Mouse (Mus musculus) brown adipose tissue, adult 24 weeks (tissue): ENCODE results near the gene Cldn22. TPM values are rescaled to one million over a fixed set of nuclear protein-coding genes. Genes with fewer than 3 reads are reported as not detected.

Experiments
- H3K27ac ChIP-seq: fragments of 200-500 bp; replicated peaks from 2 replicates; pipeline ENCODE4 v1.5.1; 2012; ENCODE audit warnings: low read depth, mild to moderate bottlenecking, low read length
- H3K4me1 ChIP-seq: fragments of 200-500 bp; 2 replicates; pipeline ENCODE4 v1.6.1; 2012; ENCODE audit warnings: low read length, mixed read lengths; ENCODE audit not compliant: control insufficient read depth, insufficient read depth, insufficient read length
- H3K4me3 ChIP-seq: fragments of 200-500 bp; 2 replicates; pipeline ENCODE4 v1.5.1; 2012; ENCODE audit warnings: low read depth, mild to moderate bottlenecking, low read length, moderate library complexity; ENCODE audit not compliant: insufficient read depth
- polyA plus RNA-seq: library from polyadenylated mRNA; stranded (reverse); fragments of >200 nt; gene quantifications from 2 replicates; pipeline ENCODE4 v1.2.4, GENCODE M21; 2012; ENCODE audit not compliant: missing spikeins, insufficient read depth, insufficient read length

Gene Cldn22
- 3.5 and 3.8 TPM in 2 replicates for polyA plus RNA-seq

DNA sequence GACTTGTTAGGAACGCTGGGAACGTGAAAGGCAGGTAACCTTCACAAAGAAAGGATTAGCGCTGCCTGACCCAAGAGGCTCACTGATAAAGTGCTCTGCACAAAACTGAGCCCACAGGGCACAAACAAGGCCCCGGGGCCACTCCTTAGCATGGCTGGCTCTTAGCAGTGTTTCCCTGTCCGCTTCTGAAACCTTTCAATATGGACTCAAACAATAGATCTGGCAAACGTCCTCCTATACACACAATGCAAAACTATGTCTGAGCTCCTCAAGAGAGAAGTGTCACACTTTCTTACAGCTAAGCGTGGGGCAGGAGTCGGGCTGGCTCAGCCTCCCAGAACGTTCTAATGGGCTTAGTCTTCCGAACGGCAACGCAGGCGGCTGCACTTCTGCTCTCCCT is at the start of gene Cldn22:
Gene Cldn22 (plus strand): TSS at position 301 of the 400 bp plus-strand sequence.
- Histone ChIP-seq H3K27ac (no peak within 1 kb of the TSS), H3K4me3 (no peak within 1 kb of the TSS), H3K4me1 (no peaks in the 10 kb centered on the region)

DNA sequence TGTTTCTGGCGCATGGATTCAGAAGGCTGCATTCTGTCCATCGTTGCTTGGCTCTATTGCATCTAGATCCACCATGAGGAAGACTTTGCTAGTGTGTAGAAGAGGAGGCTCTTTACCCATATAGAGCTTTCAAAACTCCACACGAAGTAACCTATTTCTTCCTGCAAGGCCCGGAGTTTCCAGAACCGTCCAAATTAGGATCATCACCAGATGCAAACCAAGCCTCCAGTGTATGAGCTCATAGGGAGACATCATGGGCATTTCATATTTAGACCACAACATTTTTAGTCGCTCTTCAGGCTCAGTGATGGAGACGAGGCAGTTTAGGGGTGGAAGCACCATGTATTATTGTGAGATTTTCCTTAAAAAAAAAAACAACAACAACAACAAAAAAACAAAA is 46.9 kb upstream of the Cldn22 start:
- H3K4me1 ChIP-seq = no peaks in the 10 kb centered on the region
- H3K27ac ChIP-seq = no peak overlapping the region
- no peak overlapping the region for H3K4me3 ChIP-seq

DNA sequence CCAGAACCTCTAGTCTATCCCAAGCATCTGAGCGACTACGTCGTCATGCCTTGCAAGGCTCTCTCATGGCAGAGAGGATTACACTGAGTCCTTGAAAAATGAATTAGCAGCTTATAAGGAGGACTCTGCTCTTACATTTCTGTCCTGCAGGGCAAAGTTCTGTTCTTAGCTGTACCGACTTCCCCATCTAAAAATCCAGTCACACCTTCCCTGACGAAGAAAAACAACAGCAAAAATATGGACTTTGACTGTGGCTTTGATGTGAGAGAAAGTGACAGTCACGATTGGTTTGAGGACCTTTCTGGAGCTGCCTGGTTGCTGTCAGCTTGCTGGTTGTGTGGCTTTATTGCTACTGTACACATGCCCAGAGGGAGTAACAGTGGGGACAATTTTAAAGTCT is 44.7 kb upstream of the Cldn22 start:
- no peak overlapping the region for H3K4me3 ChIP-seq
- H3K4me1 ChIP-seq = no peaks in the 10 kb centered on the region; the same call in 1 of the 2 replicates
- no peak overlapping the region for H3K27ac ChIP-seq

DNA sequence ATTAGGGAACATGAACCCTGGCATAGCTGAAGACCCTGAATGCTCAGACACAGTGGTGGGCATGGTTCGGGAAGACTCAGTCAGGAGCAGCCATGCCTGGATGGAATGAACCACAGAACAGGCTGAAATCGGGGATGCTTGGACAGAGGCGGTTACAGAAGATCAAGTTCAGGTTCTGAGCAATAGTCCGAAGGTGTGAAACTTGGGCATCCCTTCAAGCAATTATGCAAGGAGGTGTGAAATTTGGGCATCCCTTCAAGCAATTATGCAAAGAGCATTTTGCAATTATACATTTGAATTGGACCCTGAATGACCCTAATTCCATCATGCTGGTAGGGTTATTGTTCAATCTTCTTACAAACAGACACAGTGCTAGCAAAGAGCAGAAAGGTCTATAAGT is 42.4 kb upstream of the Cldn22 start:
- H3K4me3 ChIP-seq = no peak overlapping the region
- no peaks in the 10 kb centered on the region; the same call in 1 of the 2 replicates for H3K4me1 ChIP-seq
- H3K27ac ChIP-seq = no peak overlapping the region

DNA sequence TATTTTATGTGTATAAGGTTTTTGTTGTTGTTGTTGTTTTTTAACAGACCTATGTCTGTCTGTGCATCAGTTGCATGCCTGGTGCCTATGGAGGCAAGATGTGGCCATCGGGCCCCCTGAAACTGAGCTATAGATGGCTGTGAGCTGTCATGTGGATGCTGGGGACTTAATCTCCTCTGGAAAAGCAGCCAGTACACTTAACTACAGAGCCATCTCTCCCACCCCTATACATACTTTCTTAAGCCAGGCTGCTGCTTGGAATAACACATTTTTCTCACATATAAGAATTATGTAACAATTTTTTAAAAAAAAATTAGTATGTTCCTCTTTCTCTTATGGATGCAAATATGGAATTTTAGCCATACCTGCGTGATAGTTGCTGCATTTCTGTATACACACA is 40.7 kb upstream of the Cldn22 start:
- no peak overlapping the region; the same call in 1 of the 2 replicates for H3K27ac ChIP-seq
- H3K4me3 ChIP-seq = no peak overlapping the region
- no peaks in the 10 kb centered on the region; the same call in 1 of the 2 replicates for H3K4me1 ChIP-seq

DNA sequence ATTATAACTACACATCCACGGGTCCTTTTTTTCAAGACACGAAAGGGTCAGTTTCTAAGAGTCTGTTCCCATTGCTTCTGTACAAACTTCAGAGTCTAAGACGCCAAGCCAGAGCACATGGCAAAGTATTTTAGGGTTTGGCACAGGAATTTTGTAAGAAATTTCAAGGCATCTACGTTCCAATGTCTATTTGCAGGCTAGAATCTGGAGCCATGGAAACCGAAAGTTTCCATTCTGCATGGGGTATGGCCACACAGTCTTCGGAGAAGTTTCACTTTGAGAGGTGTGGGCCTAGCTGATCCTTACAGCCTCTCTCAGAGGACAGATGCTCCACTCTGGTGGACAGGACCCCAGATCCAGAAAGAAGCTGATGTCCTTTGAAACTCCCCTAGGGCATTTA is 40.3 kb upstream of the Cldn22 start:
- H3K4me1 ChIP-seq = no peaks in the 10 kb centered on the region; the same call in 1 of the 2 replicates
- peak overlapping the region; percentile 27; the same call in 1 of the 2 replicates for H3K27ac ChIP-seq
- no peak overlapping the region for H3K4me3 ChIP-seq

DNA sequence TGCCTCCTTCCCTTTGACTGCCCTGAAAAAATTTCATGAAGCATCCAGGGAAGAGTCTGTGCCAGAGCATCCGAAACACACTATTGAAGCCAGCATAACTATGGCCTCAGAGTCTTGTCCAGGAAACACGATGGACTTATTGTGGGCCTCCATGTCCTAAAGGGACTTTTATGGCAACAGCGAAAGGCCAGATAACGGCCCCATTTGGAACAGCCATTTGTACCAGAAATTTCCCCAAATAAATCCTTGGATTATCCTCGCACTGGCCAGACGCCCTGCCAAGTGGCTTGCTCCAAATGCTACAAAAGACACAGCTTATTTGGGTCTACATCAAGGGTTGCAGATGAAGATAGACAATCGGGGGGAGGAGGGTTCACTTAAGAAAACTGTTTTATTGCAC is 39.8 kb upstream of the Cldn22 start:
- H3K4me3 ChIP-seq = no peak overlapping the region
- H3K27ac ChIP-seq = peak overlapping the region; percentile 27
- no peaks in the 10 kb centered on the region; the same call in 1 of the 2 replicates for H3K4me1 ChIP-seq

DNA sequence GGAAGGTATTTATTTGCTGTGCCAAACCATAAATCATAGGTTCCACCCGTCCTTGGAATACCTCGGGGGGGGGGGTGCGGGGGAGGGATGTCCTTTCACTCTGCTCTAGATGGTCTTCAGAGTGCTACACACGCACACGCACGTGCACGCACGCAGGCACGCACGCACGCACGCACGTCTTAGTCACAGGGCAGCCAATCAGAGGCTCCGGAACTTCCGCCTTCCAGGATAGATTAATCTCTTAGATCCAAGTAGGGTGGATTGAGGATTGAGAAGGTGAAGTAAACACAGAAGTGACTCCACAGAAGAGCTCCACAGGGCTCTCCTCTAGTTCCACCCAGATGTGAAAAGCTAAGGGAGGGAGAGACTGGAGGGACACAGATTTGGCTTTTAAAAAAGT is 38.0 kb upstream of the Cldn22 start:
- no peaks in the 10 kb centered on the region; the same call in 1 of the 2 replicates for H3K4me1 ChIP-seq
- H3K4me3 ChIP-seq = no peak overlapping the region
- no peak overlapping the region for H3K27ac ChIP-seq

DNA sequence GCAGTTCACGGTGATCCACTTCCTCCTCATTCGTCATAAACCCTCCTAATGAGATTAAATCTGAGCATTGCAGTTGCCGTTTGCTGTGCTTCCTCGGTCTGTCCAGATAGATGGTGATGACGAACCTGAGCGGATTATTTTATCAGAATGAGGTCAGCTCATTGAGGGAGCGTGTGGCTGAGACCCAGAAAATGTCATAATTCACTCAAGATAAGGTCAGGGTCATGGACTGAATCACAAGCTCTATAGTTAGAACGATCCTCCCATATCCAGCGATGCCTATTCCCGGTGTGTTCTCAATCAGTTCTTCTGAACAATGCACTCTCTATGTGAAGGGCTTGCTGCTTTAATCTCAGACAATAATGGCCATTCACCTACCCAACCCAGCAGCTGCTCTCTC is 36.6 kb upstream of the Cldn22 start:
- no peak overlapping the region for H3K4me3 ChIP-seq
- no peaks in the 10 kb centered on the region; the same call in 1 of the 2 replicates for H3K4me1 ChIP-seq
- no peak overlapping the region for H3K27ac ChIP-seq

DNA sequence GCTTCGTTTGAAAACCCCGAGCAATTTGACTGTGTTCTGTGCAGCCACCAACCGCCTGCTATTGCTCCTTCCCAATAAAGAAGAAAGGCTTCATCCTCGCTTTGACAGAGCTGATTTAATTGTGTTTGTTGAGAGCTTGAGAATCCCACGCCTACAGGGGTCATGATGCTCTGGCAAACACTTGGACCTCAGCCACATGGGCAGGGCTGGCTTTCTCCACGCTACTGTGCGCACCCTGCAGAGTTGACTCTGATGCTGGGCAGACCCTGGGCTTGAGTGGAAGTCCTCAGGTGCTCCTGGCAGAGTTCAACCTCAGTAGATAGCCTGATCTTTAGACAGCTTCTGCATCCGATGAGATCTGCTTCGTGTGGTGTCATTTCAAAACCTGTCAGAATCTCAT is 32.3 kb upstream of the Cldn22 start:
- no peak overlapping the region for H3K27ac ChIP-seq
- no peaks in the 10 kb centered on the region for H3K4me1 ChIP-seq
- no peak overlapping the region for H3K4me3 ChIP-seq

DNA sequence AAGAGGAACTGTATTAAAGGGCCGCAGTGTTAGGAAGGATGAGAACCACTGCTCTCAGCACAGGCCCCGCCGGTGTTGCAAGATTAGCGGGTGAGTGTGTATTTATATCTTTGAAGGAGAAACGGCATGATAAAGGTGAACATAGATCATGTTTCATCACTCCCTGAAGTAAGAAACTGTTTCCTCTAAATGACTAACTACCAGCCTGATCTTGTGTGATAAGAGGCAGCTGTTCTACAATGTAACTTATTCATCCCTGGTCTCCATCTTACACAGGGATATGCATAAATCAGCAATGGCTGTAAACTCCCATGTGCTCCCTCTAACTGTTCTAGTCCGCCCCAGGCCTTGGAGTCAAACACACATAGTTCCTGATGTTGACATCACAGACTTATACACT is 24.8 kb upstream of the Cldn22 start:
- Histone ChIP-seq H3K4me1 (no peaks in the 10 kb centered on the region), H3K4me3 (no peak overlapping the region), H3K27ac (no peak overlapping the region)

DNA sequence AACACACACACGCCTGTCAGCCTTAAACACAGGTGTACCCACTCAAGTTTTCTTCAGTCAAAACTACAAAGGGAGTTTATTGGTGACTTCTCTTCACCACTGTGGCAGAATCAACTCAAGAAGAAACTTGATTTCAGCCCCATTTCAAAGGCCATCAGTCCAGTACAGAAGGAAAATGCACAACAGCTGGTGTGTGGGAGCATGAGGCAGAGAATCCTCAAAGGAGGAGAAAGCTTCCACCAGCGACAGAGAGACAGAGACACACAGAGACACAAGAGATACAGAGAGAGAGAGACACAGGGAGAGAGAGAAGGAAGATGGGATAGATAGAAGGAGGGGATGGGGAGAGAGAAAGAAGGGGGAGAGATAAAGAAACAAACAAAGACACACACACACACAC is 21.9 kb upstream of the Cldn22 start:
- H3K27ac ChIP-seq = no peak overlapping the region
- no peaks in the 10 kb centered on the region for H3K4me1 ChIP-seq

DNA sequence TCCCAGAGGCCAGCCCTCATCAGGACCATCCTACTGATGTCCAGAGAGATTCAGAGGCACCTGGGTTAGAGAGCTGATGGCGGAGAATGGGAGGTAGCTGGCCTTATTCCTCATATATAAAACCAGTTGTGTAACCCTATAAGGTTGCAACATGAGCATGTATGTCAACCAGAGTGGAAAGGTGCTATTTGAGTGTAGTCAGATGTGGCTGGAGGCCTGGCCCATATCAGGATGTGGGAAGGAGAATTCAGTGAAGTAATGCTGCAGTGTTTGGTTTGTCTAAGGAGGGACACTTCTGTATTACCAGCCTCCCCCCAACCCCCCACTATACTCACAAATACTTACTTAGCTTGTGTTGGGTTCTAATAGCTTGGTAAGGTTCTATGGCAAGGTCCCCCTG is 20.0 kb upstream of the Cldn22 start:
- Histone ChIP-seq H3K4me3 (no peak overlapping the region), H3K27ac (no peak overlapping the region), H3K4me1 (no peaks in the 10 kb centered on the region)

More for the DNA sequence above, 21.9 kb upstream of the Cldn22 start:
- no peak overlapping the region for H3K4me3 ChIP-seq

DNA sequence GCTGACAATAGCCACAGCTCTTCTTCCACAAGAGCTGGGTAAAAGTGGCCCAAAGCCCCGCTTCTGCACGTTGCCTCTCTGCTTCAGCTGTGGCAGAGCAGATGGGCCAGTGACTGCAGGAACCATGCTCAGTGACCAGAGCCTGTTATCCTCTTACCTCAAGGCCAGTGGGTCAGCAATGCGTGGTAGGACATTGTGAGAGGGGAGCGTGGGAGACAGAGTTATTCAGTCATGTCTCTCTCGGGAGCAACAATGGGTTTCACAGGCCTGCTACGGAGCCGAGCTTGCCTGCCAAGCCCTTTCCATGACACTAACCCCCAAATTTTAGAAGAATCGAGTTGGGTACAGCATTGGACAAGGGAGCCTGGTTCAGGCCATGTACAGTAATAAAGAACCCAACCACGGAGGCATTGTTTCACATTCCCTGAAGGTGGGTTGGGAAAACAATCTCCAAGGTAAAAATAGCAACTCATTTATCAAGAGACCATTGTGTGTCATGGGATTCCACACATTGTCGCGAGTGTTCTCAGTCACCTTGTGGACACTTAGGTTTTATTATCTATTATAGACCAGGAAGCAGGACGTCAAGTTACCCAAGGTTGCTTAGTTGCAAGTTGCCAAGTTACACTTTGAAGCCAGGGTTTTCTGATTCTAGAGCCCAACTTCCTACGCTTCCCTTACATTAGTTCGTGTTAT is 14.2 kb upstream of the Cldn22 start:
- H3K27ac ChIP-seq = no peak overlapping the region
- no peaks in the 10 kb centered on the region for H3K4me1 ChIP-seq
- H3K4me3 ChIP-seq = no peak overlapping the region

DNA sequence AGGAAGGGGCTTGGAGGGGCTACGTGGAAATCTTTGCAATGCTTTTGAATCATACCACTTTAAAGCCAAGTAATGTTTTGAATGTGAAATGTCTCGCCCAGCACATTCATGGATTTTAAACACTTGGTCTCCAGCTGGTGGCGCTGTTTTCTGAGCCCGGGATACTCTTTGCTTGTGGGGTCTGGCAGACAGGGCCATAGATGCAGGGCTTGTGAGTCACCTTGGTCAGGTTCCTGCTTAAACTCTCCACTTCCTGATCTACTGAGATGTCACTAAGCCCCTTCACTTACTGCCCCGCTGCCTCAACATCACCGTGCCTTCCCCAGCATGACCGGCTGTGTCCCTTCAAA is 13.6 kb upstream of the Cldn22 start:
- H3K4me3 ChIP-seq = no peak overlapping the region
- no peak overlapping the region for H3K27ac ChIP-seq
- H3K4me1 ChIP-seq = no peaks in the 10 kb centered on the region

DNA sequence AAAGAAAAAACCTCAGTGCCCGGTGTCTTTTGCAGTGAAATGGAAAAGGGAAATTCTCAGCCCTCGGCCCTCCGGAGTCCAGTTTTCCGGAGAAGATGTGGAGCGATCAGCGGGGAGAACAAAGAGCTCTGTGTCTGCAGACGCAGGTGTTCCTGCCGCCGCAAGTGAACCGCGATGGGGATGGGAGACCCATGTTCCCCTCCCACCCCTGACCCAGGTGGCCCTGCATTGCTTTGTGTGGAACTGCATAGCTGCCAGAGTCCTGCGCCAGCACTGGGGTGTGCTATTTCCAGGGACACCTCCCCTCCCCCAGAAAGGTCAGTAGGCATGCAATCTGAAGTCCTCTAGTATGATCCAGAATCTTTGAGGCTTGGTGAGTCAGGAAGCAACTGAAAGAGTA is 13.1 kb upstream of the Cldn22 start:
- Histone ChIP-seq H3K4me3 (no peak overlapping the region), H3K27ac (no peak overlapping the region), H3K4me1 (no peaks in the 10 kb centered on the region)
